Mouse (Mus musculus): ENCODE results near the gene Pfn1. TPM values are rescaled to one million over a fixed set of nuclear protein-coding genes. Genes with fewer than 3 reads are reported as not detected.
A peak's percentile ranks its signal among the peaks of the same experiment; 100 is the strongest.

Gene Pfn1
- total RNA-seq, 2 experiments from 2014 or later = 869 to 1,907 TPM

DNA sequence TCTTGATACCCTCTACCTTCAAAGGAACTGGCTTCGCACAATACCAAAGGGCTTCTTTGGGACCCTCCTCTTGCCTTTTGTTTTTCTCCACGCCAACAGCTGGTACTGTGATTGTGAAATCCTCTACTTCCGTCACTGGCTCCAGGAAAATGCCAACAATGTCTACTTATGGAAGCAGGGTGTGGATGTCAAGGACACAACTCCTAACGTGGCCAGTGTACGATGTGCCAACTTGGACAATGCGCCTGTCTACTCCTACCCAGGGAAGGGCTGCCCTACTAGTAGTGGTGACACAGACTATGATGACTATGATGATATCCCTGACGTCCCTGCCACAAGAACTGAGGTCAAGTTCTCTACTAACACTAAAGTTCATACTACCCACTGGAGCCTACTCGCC, 14.5 kb downstream of the Pfn1 start:
- no peak for ATAC-seq (ENCODE audit: poor library complexity, severe bottlenecking)

DNA sequence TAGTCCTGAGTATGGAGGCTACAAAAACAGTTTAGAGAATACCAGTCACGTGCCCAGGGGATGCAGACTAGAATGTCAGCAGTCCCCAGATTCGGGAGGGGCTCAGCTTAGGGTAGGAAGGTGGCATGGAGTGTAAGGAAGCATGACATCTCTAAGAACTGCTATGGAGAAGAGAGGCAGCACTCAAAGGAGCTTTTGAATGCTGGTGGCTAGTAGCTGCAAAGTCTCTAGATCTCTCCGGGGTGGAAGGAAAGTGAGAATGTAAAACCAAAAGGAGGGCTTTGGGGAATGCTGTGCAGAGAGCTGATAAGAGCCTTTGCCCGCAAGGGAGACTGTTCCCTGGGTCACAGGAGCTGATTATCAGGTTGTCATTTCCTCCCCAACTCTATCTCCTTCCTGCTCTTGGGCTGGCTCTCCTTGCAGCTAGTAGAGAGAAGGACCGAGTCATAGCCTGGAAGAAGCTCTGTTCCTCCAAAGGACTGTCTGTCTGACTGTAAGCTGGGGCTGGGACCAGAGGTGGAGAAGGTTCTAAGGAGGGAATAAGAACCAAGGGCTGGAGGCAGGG, 15.6 kb downstream of the Pfn1 start, which contains the start of gene Gp1ba:
Gp1ba (plus strand) TSS at position 409 of the 565 bp plus-strand sequence.
- ATAC-seq (ENCODE audit: poor library complexity, severe bottlenecking) = no peak; the same call in 1 of the 2 replicates

DNA sequence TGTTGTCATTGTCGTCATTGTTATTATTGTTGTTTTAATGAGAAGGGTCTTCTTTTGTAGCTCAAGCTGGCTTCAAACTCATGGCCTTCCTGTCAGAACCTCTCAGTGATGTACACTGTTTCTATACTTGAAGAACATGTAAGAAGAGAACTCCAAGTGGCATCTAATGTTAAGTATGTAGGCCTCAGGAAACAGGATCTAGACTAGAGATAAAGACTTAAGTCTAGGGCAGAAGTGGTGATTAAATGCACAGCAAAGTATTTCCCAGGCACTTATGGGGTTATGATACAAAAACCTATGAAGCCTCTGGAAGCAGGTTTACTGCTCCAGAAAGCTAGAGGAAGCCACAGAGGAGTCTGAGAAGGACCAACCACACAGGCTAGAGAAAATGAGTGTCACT, 16.2 kb downstream of the Pfn1 start:
- ATAC-seq (ENCODE audit: poor library complexity, severe bottlenecking) = no peak

DNA sequence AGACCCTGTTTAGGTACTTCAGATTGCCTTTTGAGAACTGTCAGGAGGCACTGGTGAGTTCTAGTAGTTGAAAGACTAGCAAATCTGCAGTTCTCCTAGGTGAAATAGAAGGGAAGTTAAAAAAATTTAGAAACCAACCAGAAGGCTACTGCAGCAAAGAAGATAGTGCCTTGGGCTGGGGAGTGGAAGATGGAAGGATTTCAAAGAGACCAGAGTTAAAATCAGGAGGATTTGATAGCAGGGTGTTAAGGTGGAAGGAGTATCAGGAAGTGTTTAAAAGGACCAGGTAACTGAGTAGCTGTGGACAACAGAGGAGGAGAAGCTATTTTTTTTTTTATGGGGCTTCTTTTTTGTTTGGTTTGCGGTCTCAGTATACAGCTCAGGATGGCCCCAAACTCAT, 16.7 kb downstream of the Pfn1 start:
- ATAC-seq (ENCODE audit: poor library complexity, severe bottlenecking) = no peak

DNA sequence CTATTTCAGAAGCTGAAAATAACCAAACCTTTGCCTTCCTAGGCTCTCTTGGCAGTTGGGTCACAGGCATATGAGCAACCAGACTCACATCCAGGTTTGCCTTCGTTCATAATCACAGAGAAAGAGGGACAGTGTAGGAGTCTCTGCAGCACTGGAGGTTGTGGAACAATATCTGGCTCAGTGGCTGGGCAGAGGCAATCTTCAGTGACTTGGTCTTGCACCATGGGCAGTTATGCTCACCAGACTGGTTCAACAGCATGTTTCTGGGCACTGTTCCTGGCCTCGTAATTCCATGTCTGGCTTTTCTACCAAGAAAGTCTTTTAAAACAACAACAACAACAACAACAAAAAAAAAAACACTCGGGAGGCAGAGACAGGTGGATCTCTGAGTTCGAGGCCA, 18.8 kb downstream of the Pfn1 start:
- ATAC-seq (ENCODE audit: poor library complexity, severe bottlenecking) = no peak

DNA sequence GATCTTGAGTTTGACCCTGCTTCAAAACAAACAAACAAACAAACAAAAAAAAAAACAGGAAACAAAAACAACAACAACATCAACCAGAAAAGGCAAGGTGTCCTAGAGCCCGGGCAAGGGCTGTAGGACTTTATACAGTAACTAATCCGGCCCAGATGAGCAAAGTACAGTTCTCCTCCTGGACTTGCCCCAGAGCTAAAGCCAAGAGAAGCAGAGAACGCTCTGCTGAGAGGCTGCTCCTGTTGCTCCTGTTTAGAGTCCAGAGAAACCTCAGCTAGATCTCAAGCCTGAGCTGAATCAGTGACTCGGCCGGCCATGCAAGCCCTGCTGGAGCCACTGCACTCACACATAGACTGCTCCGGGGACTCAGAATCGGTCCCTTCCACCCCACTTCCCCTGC, 24.3 kb downstream of the Pfn1 start:
- no peak for ATAC-seq (ENCODE audit: poor library complexity, severe bottlenecking)

DNA sequence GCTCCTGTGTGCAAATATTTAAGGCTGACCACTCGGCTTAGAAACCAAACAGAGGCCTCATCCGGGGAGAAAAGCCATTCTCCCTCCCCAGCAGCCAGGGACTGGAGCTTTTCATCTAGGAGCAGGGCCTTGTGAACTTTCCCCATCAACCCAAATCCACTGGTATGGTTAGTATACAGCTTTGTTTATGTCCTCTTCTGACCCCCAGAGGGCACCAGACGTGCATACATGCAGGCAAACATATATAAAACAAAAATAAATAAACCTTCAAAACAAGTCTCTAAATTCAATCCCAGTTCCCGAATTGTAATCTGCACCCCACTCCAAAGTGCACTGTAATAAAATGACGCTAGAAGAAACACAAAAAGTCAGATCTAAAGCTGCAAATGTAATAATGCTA, 24.9 kb downstream of the Pfn1 start:
- ATAC-seq (ENCODE audit: poor library complexity, severe bottlenecking) = peak; percentile 70

DNA sequence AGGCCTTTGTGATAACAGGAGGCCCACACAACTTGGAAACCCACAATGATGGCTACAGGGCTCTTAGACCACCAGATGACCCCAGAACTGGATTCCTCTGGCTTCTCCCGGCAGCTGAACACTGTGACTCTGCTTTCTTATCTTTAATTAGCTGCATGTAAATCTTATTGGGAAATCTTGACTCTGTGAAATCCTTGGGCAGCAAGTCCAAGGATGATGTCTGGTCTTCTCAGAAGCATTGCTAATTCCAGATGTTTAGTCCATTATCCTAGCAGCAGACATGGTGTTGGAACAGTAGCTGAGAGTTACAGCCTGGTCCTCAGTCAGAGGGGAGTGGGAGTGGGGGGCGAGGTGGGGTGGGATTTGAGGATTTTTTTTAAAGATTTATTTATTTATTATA, 26.0 kb downstream of the Pfn1 start:
- no peak for ATAC-seq (ENCODE audit: poor library complexity, severe bottlenecking)

DNA sequence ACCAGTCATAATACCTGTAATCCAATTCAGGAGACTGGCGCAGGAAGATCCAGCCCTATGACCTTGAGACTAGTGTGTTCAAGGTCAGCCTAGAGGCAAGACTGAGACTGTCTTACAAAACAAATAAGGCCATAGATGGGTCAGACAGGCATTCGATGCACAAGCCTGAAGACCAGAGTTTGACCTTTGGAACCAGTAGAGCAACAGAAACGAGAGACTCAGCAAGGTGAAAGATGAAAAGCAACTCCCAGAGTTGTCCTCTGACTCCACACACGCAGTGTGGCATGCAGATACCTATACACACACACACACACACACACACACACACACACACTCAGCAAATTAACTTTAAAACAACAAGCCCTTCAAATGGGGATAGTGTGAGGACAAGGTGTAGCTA, 27.6 kb downstream of the Pfn1 start:
- no peak for ATAC-seq (ENCODE audit: poor library complexity, severe bottlenecking)

DNA sequence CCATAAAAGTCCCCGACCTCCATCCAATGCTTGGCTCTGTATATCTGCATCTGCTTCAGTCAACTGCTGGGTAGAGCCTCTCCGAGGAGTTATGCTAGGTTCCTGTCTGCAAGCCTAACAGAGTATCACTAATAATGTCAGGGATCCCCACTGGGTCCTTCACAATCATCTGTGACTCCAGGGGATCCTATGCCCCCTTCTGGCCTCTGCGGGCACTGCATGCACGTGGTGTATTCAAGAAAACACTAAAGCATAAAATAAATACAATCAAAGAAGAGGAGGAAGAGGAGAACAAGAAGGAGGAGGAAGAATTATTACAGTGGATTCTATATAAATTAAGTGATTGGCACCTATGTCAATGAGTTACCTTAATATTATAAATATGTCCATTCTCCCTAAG, 29.0 kb downstream of the Pfn1 start:
- ATAC-seq (ENCODE audit: poor library complexity, severe bottlenecking) = peak; percentile 77

DNA sequence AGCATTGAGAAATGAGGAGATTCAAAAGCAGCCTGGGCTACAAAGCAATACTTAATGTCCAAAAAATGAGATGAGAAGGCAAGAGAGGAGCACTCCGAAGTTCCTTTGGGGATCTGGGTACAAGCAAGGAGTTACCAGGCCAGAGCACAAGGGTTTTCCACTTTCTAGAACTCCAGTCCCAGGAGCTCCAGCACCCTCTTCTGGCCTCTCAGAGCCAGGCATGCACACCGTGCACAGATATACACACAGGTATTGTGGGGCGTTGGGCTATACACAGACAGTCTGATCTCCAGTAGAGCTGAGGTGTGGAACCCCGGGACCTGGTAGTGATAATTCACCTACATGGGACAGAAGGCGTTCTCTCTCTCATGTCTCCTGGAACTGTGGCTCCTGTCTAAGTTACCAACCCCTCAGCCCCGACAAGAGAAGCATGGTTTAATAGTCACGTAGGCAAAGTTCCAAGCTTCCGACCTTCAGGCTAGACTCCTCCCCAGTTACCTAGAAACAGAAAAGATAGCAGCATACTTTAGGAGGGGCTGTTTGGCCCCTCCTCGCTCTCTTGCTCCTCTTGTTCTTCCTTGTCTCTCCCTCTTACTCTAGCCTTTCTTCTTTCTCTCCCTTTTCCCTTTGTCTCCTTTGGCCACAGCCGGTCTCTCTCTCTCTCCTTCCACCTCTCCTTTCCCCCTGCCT, 31.2 kb downstream of the Pfn1 start:
- ATAC-seq (ENCODE audit: poor library complexity, severe bottlenecking) = no peak

DNA sequence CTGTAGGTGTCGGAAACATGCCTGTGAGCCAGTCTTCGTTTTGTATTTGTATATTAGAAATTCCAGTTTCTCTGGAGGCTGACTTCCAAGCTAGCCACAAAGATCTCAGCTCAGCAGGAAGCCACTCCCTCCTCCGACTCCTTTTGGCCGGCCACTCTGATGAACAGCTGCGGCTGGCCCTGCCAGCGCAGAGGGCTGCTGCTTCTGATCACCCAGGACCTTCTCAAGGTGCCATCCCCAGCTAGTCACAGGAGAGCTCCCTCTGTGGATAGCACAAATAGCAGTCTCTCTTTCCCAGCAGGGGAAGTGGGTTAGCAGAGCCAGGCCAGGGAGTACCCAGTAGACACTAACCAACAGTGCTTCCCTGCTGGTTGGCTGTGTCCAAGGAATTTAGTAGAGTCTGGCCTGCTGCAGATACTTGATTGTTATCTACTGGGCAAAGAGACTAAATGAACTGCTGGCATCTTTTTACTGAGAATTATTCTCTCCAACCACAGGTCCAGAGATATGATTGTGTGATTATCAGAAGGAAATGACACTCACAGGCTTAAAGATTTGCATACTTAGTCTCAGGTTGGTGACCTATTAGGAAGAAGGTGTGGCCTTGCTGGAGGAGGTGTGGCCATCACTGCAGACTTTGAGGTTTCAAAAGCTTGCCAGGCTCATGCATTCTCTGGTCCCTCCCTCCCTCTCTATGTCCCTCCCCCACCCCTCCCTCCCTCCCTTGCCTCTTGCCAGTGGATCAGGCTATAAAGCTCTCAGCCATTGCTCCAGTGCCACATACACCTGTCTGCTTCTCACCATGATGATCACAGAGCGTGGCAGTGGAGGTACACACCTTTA, 32.3 kb downstream of the Pfn1 start:
- peak; percentile 35; the same call in 1 of the 2 replicates for ATAC-seq (ENCODE audit: poor library complexity, severe bottlenecking)

DNA sequence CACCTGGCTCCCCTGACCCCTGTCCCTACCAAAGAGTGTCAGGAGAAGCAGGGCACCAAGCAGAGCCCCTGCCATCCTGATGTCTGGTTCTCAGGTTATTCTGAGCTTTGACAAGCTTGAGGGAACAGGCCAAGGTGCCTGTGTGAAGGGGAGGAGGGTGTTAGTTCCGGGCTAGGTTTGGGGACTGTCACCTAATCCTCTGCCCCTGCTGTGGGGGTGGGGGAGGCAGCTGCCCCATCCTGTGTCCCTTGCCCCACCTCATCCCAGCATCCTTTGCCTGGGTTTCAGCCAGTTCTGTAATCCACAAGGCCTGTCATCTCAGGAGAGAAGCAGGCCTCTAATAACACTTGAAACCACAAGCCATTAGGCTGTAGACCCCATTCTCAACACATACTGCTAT, 35.3 kb downstream of the Pfn1 start, which contains the start of gene Chrne:
Chrne (minus strand) TSS at position 116 of the 400 bp plus-strand sequence.
- ATAC-seq (ENCODE audit: poor library complexity, severe bottlenecking) = no peak

DNA sequence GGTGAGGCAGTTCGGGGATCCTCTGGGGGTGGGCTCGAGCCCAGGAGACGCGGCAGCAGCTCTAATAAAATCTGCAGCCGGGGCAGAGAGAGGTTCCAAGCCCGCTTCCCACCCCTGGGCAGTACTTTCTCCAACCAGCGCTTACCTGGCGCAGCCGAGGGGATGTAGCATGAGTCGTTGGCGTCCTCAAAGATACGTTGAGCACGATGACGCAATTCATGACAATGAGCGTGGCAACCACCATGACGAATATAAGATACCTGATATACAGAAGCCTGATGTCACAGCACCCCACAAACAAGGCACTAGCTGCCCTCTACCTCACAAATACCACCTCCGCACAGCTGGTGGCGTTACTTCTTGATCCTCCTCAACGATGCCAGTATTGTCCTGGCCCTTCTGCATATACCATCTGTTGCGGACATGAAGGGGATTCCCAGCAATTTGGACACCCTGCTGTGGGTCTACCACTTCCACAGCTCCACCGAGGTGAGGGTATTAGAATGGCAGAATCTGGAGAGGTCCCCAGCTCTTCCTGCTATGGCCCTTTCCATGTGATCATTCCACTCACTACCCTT, 38.8 kb downstream of the Pfn1 start, which contains the start of gene 4930544D05Rik:
4930544D05Rik (plus strand) TSS at position 333 of the 578 bp plus-strand sequence.
- peak; percentile 41 for ATAC-seq (ENCODE audit: poor library complexity, severe bottlenecking)

DNA sequence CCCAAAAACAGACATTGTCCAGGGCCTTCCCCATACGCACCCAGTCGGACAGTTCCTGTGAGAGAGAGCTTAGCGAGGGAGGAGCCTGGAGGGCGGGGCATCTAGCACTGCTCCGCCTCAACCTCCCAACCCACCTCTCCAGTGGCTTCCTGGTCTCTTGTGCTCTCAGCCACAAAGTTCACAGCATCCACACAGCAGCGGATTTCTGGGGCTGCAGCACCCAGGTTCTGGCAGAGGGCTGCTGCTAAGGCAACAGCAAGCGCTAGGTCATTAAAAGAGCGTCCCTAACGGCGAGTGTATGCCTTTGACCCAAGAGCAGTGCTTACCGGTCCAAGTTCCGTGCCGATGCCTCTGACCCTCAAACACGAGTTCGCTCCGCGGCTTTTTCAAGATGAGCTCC, 39.4 kb downstream of the Pfn1 start:
- ATAC-seq (ENCODE audit: poor library complexity, severe bottlenecking) = peak; percentile 98

DNA sequence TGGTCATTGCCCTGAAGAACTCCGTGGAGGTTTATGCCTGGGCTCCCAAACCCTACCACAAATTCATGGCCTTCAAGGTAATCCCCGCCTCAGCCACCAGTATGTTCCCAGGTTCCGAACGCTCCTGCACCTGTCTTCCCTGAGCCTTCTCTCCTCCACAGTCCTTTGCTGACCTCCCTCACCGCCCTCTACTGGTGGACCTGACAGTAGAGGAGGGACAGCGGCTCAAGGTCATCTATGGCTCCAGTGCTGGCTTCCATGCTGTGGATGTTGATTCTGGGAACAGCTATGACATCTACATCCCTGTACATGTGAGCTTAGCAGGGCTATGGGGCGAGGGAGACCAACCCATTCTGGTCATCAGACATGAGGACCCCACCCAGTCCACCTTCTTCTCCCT, 41.9 kb downstream of the Pfn1 start:
- no peak for ATAC-seq (ENCODE audit: poor library complexity, severe bottlenecking)

DNA sequence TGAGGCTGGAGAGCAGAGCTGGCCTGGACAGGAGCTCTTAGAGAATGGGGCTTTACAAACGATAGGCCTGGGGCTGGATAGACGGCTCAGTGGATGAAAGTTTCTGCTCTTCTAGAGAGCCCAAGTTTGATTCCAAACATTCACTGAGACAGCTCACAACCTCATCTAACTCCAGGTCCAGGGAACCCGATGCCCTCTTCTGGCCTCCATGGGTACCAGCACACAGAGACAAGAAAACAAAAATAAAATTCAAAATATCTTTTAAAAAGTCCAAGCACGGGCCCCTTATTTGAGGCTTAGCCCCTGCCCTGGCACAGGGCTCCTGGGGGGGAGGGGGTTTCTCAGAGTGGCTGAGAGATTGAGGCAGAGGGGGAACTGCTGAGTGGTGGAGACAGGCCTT, 43.7 kb downstream of the Pfn1 start:
- ATAC-seq (ENCODE audit: poor library complexity, severe bottlenecking) = no peak

DNA sequence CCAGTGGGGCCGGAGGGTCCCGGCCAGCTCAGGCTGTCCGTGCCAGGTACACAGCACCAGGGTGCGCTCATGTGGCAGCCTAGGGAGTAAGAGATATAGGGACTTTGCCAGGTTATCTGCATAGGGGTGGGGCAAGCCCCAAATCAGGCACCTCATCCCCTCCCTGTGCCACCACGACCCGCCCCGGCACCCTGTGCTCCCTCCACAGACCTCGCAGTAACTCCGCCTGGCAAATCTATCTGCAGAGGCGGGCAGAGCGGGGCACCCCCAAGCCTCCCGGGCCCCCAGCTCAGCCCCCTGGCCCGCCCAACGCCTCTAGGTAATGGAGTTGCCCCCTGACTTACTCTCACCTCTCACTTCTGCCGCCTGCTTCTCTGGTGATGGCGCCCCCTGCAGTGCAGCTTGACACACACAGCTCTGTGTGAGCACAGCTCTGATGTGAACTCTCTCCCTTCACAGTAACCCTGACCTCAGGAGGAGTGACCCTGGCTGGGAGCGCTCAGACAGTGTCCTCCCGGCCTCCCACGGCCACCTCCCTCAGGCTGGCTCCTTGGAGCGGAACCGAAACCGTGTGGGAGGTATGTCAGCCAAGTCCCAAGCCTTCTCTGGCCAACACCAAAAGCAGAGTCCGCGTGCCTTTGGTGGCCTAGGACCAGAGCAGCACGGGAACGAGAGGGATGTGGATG, 45.9 kb downstream of the Pfn1 start:
- ATAC-seq (ENCODE audit: poor library complexity, severe bottlenecking) = no peak

DNA sequence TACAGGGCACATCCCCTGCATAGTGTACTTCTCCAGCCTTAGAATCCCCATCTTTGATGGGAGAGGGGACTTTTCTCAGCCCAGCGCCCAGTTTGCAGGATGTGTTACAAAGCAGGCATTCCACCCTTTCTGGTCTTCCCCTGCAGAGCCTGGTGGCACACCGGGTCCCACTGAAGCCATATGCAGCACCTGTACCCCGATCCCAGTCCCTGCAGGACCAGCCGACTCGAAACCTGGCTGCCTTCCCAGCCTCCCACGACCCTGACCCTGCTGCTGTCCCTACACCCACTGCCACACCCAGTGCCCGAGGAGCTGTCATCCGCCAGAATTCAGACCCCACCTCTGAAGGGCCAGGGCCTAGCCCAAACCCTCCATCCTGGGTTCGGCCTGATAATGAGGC, 46.8 kb downstream of the Pfn1 start:
- no peak for ATAC-seq (ENCODE audit: poor library complexity, severe bottlenecking)

DNA sequence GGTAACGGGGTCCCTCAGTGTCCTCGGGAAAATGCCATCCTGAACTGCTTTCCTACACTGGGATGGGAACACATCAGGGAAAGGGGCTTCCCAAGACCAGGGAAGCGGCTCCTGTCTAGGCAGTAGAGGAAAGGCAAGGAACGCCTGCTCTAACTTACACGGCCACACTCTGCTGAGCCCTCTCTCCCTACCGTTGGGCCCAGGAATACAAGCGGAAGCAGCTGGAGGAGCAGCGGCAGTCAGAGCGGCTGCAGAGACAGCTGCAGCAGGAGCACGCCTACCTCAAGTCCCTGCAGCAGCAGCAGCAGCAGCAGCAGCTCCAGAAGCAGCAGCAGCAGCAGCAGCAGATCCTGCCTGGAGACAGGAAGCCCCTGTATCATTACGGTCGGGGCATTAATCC, 47.7 kb downstream of the Pfn1 start:
- no peak for ATAC-seq (ENCODE audit: poor library complexity, severe bottlenecking)

Data from megakaryocyte, adult 5-6 weeks (primary cell).